Mouse (Mus musculus): ENCODE measurements around the gene Snapin. TPM values are rescaled to one million over a fixed set of nuclear protein-coding genes. Genes with fewer than 3 reads are reported as not detected.
A peak's percentile ranks its signal among the peaks of the same experiment; 100 is the strongest.

Gene Snapin
- polyA plus RNA-seq, 1 experiment from 2014 or later: 76.0 TPM

DNA sequence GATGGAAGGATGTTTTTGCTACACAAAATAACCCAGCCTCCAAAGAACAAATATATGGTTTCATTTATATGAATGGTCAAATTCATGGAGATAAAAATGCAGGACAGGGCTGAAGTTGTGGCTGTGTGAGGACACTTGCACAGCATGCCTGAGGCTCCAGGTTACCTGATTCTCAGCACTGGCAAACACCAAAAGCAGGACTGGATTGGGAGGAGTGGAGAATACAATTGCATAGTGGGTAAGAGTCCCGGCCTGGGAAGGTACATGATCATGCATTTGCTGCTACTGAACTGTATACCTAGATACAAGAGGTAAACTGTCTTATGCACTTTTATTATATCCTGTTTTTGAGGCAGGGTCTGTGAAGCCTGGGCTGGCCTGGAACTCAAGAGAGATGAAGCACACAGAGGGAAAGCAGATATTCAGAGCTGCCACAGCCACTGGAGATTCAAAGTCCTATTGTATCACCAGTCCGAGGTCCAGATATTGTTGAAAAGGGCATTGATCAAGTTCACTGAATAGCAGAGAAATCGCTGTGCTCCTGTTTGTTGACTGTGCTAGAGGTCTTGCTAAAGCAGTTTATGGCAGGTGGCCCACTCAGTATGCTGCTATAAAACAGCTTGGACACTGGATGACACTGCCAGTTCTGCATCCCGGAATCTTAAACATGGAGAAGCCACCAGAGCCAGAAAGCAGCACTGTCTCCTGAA lies 3.2 kb upstream of the Snapin start:
- no peak overlapping the region for H3K4me2 ChIP-seq
- no peak for ATAC-seq (replicated peaks; ENCODE audit: insufficient number of reproducible peaks, low FRiP score, low TSS enrichment)
- H3K4me1 ChIP-seq (ENCODE audit: control insufficient read depth, insufficient read depth, low read length): peaks cover 6% of the 10 kb centered on the region; the same call in 1 of the 2 replicates
- no peak overlapping the region for H3K27ac ChIP-seq (ENCODE audit: low read depth, low read length)
- H3K4me3 ChIP-seq (ENCODE audit: low read depth, low read length): no peak overlapping the region
- no peaks in the 10 kb centered on the region for H3K27me3 ChIP-seq (ENCODE audit: control insufficient read depth, insufficient read depth, low read length)
- H3K36me3 ChIP-seq (ENCODE audit: control insufficient read depth, insufficient read depth, low read length): peaks cover 15% of the 10 kb centered on the region
- WGBS (ENCODE audit: insufficient replicate concordance): 62% methylated on average over 4 of the region's 4 CpGs
- H3K9me3 ChIP-seq (replicated peaks; ENCODE audit: control insufficient read depth, low read length): no peaks in the 10 kb centered on the region
- no peak overlapping the region for H3K9ac ChIP-seq (ENCODE audit: low read depth, low read length)

DNA sequence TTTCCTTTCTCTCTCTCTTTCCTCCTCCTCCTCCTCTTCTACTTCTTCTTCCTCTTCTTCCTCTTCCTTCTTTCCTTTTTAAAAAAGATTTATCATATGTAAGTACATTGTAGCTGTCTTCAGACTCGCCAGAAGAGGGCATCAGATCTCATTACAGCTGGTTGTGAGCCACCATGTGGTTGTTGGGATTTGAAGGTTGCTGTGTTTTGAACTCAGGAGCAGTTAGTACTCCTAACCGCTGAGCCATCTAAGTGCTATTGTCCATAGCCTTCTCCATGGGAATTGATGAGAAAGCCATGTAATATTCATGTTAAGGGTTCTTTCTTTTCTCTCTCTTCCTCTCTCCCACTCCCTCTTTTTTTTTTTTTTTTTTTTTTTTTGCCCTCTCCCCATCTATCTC lies 517 bp upstream of the Snapin start:
- 45% methylated on average over 2 of the region's 2 CpGs for whole genome bisulfite sequencing (ENCODE audit: insufficient replicate concordance)
- H3K36me3 ChIP-seq (ENCODE audit: control insufficient read depth, insufficient read depth, low read length): peaks cover 13% of the 10 kb centered on the region
- H3K27ac ChIP-seq (ENCODE audit: low read depth, low read length): no peak overlapping the region
- H3K9me3 ChIP-seq (replicated peaks; ENCODE audit: control insufficient read depth, low read length): no peaks in the 10 kb centered on the region
- no peaks in the 10 kb centered on the region for H3K27me3 ChIP-seq (ENCODE audit: control insufficient read depth, insufficient read depth, low read length)
- no peak for ATAC-seq (replicated peaks; ENCODE audit: insufficient number of reproducible peaks, low FRiP score, low TSS enrichment)
- peaks cover 6% of the 10 kb centered on the region; the same call in 1 of the 2 replicates for H3K4me1 ChIP-seq (ENCODE audit: control insufficient read depth, insufficient read depth, low read length)
- H3K4me2 ChIP-seq: no peak overlapping the region
- H3K4me3 ChIP-seq (ENCODE audit: low read depth, low read length): no peak overlapping the region
- H3K9ac ChIP-seq (ENCODE audit: low read depth, low read length): no peak overlapping the region

DNA sequence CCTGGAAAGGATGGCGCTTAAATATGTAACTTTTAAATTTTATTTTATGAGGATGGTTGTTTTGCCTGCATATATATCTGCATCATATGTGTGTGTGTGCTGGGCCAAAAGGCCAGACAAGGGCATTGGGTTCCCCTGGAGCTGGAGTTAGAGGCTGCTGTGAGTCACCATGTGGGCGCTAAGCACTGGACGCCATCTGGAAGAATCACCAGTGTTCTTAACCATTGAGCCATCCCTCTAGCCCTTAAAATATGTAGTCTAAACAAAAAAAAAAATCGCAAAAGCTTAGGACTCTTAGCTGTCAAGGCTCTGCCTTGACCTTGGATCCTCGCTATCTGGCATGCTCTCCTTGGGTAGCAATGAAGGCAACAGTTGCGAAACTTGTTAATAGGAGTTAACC lies 2.3 kb downstream of the Snapin start:
- no peak for ATAC-seq (replicated peaks; ENCODE audit: insufficient number of reproducible peaks, low FRiP score, low TSS enrichment)
- no peaks in the 10 kb centered on the region for H3K27me3 ChIP-seq (ENCODE audit: control insufficient read depth, insufficient read depth, low read length)
- 90% methylated on average over 6 of the region's 6 CpGs for WGBS (ENCODE audit: insufficient replicate concordance)

DNA sequence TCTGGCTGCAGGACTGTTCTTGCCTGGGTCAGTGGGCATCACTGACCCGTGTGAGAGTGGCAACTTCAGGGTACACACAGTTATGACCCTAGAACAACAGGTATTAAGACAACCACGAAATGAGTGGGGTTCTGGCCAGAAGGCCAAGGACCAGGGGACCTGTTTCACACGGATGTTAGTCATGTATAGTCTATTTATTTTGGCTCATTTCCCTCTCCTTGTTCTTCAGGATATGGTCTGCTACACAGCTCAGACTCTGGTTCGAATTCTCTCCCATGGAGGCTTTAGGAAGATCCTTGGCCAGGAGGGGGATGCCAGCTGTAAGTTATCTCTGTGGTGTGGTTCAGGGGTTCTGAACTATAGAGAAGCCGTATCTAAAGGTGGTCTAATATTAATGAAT lies 3.8 kb downstream of the Snapin start:
- H3K4me3 ChIP-seq (ENCODE audit: low read depth, low read length): no peak overlapping the region
- no peak for ATAC-seq (replicated peaks; ENCODE audit: insufficient number of reproducible peaks, low FRiP score, low TSS enrichment)
- H3K9ac ChIP-seq (ENCODE audit: low read depth, low read length): no peak overlapping the region
- H3K9me3 ChIP-seq (replicated peaks; ENCODE audit: control insufficient read depth, low read length): no peaks in the 10 kb centered on the region
- H3K27me3 ChIP-seq (ENCODE audit: control insufficient read depth, insufficient read depth, low read length): no peaks in the 10 kb centered on the region
- peaks cover 6% of the 10 kb centered on the region; the same call in 1 of the 2 replicates for H3K4me1 ChIP-seq (ENCODE audit: control insufficient read depth, insufficient read depth, low read length)
- 80% methylated on average over 5 of the region's 5 CpGs for WGBS (ENCODE audit: insufficient replicate concordance)
- H3K4me2 ChIP-seq: no peak overlapping the region
- H3K36me3 ChIP-seq (ENCODE audit: control insufficient read depth, insufficient read depth, low read length): peaks cover 30% of the 10 kb centered on the region
- H3K27ac ChIP-seq (ENCODE audit: low read depth, low read length): no peak overlapping the region

More for the DNA sequence above, 2.3 kb downstream of the Snapin start:
- Histone ChIP-seq H3K9me3 (replicated peaks; ENCODE audit: control insufficient read depth, low read length) (no peaks in the 10 kb centered on the region), H3K4me2 (no peak overlapping the region), H3K4me3 (ENCODE audit: low read depth, low read length) (no peak overlapping the region), H3K27ac (ENCODE audit: low read depth, low read length) (no peak overlapping the region), H3K4me1 (ENCODE audit: control insufficient read depth, insufficient read depth, low read length) (peaks cover 6% of the 10 kb centered on the region; the same call in 1 of the 2 replicates), H3K36me3 (ENCODE audit: control insufficient read depth, insufficient read depth, low read length) (peaks cover 21% of the 10 kb centered on the region), H3K9ac (ENCODE audit: low read depth, low read length) (no peak overlapping the region)

DNA sequence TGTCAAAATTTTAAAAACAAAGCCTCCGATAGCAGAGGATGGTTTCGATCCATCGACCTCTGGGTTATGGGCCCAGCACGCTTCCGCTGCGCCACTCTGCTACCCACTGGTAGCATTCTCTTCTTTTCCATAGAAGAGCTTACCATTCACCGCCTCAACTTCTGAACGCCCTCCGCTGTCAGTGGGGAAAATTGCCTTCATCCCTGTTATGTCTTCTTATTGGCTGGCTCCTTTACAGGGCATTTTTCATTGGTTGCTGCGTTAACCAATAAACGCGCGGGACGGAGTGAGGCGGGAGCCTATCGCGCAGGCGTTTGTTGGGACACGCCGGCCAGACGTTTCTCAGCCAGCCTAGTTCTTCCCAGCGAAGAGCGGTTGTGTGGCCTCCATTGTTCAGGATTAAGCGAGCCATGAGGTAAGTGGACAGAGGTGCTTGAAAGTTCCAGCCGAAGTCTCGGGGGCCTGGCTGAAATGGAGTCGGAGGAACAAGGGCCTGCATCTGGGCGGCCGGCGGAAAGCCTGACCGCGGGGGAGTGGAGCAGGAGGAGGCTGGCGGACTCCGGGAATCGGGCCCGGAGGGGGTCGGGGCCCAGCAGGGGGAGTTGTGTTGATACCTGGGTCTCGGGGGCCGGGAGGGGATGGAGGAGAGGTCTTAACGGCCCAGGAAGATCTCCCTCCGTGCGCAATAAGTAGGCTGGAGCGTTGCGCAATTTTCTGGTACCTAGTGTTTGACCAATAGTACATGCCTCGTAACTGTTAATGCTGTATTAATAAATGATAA lies 14.8 kb downstream of the Snapin start, which contains the start of gene Ilf2:
Gene Ilf2 (plus strand): TSS at position 296 of the 781 bp plus-strand sequence.
- ATAC-seq (replicated peaks; ENCODE audit: insufficient number of reproducible peaks, low FRiP score, low TSS enrichment): peak; percentile 99
- no peaks in the 10 kb centered on the region for H3K27me3 ChIP-seq (ENCODE audit: control insufficient read depth, insufficient read depth, low read length)
- H3K4me3 ChIP-seq (ENCODE audit: low read depth, low read length): peak within 1 kb of the TSS; percentile 90
- H3K27ac ChIP-seq (ENCODE audit: low read depth, low read length): peak within 1 kb of the TSS; percentile 94
- H3K4me2 ChIP-seq: peak within 1 kb of the TSS; percentile 85
- H3K9me3 ChIP-seq (replicated peaks; ENCODE audit: control insufficient read depth, low read length): no peaks in the 10 kb centered on the region
- H3K9ac ChIP-seq (ENCODE audit: low read depth, low read length): peak within 1 kb of the TSS; percentile 96
- under 1% methylated on average over 45 of the region's 45 CpGs for WGBS (ENCODE audit: insufficient replicate concordance)
- H3K36me3 ChIP-seq (ENCODE audit: control insufficient read depth, insufficient read depth, low read length): peaks cover 18% of the 10 kb centered on the region
- H3K4me1 ChIP-seq (ENCODE audit: control insufficient read depth, insufficient read depth, low read length): peaks cover 6% of the 10 kb centered on the region; the same call in 1 of the 2 replicates

DNA sequence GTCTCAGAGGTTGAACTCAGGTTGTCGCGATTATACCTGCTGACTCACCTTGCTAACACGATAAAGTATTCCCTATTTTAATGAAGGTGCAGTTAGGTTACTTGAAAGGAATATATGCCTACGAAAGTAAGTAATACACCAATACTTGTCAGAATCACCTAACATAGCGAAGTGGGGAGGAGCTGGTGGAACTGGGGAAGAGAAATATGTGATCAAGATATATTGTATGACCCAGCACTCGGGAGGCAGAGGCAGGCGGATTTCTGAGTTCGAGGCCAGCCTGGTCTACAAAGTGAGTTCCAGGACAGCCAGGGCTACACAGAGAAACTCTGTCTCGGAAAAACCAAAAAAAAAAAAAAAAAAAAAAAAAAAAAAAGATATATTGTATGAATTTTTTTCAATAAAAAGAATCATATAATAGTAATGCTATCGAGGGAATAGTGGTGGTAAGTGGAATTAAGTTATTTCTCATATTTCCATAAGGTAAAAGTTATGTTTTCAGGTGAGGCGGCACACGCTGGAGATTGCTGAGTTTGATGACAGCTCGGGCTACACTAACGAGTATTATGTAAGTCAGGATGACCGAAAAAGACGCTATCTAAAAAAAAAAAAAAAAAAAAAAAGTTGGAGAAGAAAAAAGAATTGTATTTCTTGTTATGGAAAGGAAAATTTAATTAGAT lies 15.5 kb downstream of the Snapin start:
- Histone ChIP-seq H3K27ac (ENCODE audit: low read depth, low read length) (no peak overlapping the region), H3K9ac (ENCODE audit: low read depth, low read length) (no peak overlapping the region), H3K36me3 (ENCODE audit: control insufficient read depth, insufficient read depth, low read length) (peaks cover 13% of the 10 kb centered on the region), H3K27me3 (ENCODE audit: control insufficient read depth, insufficient read depth, low read length) (no peaks in the 10 kb centered on the region), H3K4me1 (ENCODE audit: control insufficient read depth, insufficient read depth, low read length) (peaks cover 6% of the 10 kb centered on the region; the same call in 1 of the 2 replicates), H3K9me3 (replicated peaks; ENCODE audit: control insufficient read depth, low read length) (no peaks in the 10 kb centered on the region), H3K4me3 (ENCODE audit: low read depth, low read length) (peak overlapping the region; percentile 38), H3K4me2 (peak overlapping the region; percentile 52)
- ATAC-seq (replicated peaks; ENCODE audit: insufficient number of reproducible peaks, low FRiP score, low TSS enrichment): 0 out of 2 replicates have a peak, but pooled peaks have one; percentile 8
- 39% methylated on average over 15 of the region's 16 CpGs for WGBS (ENCODE audit: insufficient replicate concordance)

DNA sequence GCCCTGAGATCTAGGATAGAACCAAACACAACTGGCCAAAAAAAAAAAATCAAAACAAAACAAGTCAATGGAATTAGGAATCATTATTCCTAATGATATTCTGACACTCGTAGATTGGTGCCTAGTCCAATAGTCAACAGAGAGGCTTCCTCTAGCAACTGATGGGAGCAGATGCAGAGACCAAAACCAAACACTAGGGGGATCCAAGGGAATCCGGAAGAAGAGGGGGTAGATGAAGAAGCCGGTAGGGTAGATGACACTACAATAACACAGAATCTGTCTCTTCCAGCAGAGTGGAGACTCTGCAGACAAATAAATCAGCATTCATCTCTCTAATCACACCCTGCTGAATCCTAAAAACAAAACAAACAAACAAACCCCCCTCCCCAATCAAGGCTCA lies 18.6 kb downstream of the Snapin start:
- H3K36me3 ChIP-seq (ENCODE audit: control insufficient read depth, insufficient read depth, low read length): no peaks in the 10 kb centered on the region
- no peak overlapping the region for H3K4me2 ChIP-seq
- H3K27me3 ChIP-seq (ENCODE audit: control insufficient read depth, insufficient read depth, low read length): no peaks in the 10 kb centered on the region
- ATAC-seq (replicated peaks; ENCODE audit: insufficient number of reproducible peaks, low FRiP score, low TSS enrichment): no peak
- no peak overlapping the region for H3K9ac ChIP-seq (ENCODE audit: low read depth, low read length)
- no peak overlapping the region for H3K27ac ChIP-seq (ENCODE audit: low read depth, low read length)
- 36% methylated on average over 3 of the region's 3 CpGs for WGBS (ENCODE audit: insufficient replicate concordance)
- H3K9me3 ChIP-seq (replicated peaks; ENCODE audit: control insufficient read depth, low read length): no peaks in the 10 kb centered on the region
- H3K4me3 ChIP-seq (ENCODE audit: low read depth, low read length): no peak overlapping the region
- H3K4me1 ChIP-seq (ENCODE audit: control insufficient read depth, insufficient read depth, low read length): peaks cover 6% of the 10 kb centered on the region; the same call in 1 of the 2 replicates

DNA sequence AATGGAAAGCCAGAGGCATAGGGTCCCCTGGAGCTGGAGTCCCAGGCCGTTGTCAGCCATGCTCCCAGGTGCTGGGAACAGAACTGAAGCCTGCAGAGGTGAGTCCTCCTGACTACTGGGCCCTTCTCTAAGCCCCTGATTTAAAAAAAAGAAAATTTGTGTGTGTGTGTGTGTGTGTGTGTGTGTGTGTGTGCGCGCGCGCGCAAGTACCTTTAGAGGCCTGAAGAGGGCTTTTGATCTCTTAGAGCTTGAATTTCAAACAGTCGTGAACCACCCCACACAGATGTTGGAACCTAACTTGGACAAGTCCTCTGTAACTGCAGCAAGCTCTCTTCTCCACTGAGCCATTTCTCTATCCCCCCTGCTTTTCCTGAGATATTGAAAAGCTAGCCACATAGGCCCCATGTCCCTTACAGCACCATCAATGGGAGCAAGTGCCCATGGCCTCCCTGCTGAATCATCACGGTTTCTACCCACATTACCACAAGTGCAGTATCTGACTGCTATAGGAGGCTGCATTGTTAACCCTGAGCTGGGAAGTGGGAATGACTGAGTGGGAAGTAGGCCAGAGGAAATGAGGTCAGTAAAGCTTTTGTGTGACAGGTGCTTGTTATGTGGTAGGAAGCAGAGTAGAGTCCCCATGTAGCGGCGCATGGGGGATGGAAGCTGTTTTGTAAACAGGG lies 23.1 kb downstream of the Snapin start:
- Histone ChIP-seq H3K27me3 (ENCODE audit: control insufficient read depth, insufficient read depth, low read length) (peaks cover 28% of the 10 kb centered on the region), H3K9ac (ENCODE audit: low read depth, low read length) (no peak overlapping the region), H3K4me3 (ENCODE audit: low read depth, low read length) (no peak overlapping the region), H3K4me2 (no peak overlapping the region), H3K4me1 (ENCODE audit: control insufficient read depth, insufficient read depth, low read length) (peaks cover 9% of the 10 kb centered on the region), H3K36me3 (ENCODE audit: control insufficient read depth, insufficient read depth, low read length) (no peaks in the 10 kb centered on the region), H3K27ac (ENCODE audit: low read depth, low read length) (no peak overlapping the region), H3K9me3 (replicated peaks; ENCODE audit: control insufficient read depth, low read length) (no peaks in the 10 kb centered on the region)
- no peak for ATAC-seq (replicated peaks; ENCODE audit: insufficient number of reproducible peaks, low FRiP score, low TSS enrichment)
- WGBS (ENCODE audit: insufficient replicate concordance): 93% methylated on average over 10 of the region's 10 CpGs
